Mouse (Mus musculus): Measurements from ENCODE around the gene Ppp2r2c. TPM values are rescaled to one million over a fixed set of nuclear protein-coding genes. Genes with fewer than 3 reads are reported as not detected.
A peak's percentile ranks its signal among the peaks of the same experiment; 100 is the strongest.

The Ppp2r2c gene
- polyA plus RNA-seq, 1 experiment, result not detected

DNA sequence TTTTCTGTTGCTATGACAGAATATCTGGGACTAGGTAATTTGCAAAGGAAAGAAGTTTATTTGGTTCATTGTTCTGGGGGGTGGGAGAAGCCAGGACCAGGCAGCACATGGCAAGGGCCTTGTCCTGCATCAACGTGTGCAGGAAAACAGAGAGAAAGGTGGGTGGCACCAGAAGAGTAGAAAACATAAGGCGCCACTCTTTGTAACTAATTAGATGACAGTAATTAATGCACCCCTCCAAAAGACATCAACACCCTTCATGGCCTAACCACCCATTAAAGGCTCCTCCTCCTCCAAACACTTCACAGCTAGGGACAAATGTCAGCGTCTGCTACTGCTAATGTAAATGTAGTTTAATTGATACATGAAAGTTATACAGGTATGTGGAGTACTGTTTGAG lies 121.9 kb downstream of the Ppp2r2c start:
- Histone ChIP-seq H3K4me1 (ENCODE audit: control insufficient read depth, insufficient read depth, insufficient read length, low read length) (peaks cover 3% of the 10 kb centered on the region), H3K4me3 (ENCODE audit: insufficient read depth, low read depth, low read length) (no peak overlapping the region), H3K27ac (replicated peaks; ENCODE audit: low read depth, low read length) (no peak overlapping the region)

DNA sequence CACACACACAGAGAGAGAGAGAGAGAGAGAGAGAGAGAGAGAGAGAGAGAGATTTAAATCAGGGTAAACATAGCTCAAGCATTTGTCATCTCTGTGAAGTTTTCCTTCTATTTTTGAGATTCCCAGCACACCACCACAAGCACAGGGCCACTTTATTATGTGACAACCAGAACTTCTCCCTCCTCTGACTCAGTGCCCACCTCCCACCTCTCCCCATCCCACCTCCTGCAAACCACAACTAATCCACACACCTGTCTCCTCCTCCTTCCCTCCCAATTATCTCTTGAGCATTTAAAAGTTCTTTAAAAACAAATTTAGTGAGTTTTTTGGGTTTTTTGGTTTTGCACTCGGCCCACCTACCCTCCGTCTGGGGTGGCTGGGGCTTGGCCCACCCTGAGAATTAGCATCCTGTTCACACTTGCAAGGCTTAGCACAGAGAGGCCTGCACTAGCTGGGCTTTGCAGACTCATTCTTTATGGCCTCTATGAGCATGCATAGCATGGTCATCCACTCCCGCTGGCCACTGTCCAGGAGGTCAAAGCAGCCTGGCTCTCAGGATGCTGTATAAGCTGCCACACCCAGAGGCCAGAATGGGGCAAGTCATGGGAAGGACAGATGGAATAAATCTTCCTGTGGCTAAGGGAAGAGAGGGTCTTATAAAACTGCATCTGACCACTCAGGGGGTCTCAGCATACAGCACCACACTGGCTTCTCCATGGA lies 122.5 kb downstream of the Ppp2r2c start:
- Histone ChIP-seq H3K4me3 (ENCODE audit: insufficient read depth, low read depth, low read length) (no peak overlapping the region), H3K27ac (replicated peaks; ENCODE audit: low read depth, low read length) (no peak overlapping the region), H3K4me1 (ENCODE audit: control insufficient read depth, insufficient read depth, insufficient read length, low read length) (peaks cover 3% of the 10 kb centered on the region)

DNA sequence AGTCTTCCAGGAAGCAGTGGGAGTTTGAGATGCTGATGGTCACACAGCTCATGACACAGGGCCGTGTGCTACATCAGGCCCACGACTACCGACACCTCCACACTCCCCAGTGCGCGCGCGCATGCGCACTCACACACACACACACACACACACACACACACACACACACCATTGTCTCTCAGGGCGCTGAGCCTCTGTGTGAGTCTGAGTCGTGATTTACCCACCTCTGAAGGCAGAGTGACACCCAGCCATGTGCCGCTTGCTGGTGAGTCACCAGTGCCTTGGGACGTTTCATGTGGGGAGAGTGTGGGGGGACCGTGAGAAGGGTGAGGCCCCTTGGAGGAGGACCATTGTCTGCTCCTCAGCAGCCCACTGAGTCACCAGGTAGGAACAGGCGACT lies 128.1 kb downstream of the Ppp2r2c start:
- H3K4me3 ChIP-seq (ENCODE audit: insufficient read depth, low read depth, low read length), result no peak overlapping the region
- H3K27ac ChIP-seq (replicated peaks; ENCODE audit: low read depth, low read length), result 0 out of 2 replicates have a peak overlapping the region, but pooled peaks have one; percentile 11
- H3K4me1 ChIP-seq (ENCODE audit: control insufficient read depth, insufficient read depth, insufficient read length, low read length), result no peaks in the 10 kb centered on the region

DNA sequence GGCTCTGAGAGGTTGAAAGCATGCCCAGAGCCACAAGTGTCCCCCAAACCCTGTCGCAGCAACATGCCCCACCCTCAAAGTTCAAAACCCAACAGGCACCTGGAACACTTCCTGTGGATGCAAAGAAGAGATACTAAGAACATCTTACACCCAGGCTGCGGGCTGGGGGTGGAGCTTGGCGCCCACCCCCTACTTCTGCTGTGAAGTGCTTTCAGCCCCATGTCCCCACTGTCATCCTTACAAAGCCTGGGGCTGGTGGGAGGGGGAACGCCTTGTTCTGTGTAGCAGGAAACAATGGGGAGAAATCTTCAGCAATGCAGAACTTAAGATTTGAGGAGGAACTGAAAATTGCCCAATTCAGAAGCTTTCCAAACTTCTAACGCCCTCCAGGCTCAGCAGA lies 129.7 kb downstream of the Ppp2r2c start:
- peak overlapping the region; percentile 11; the same call in 1 of the 2 replicates for H3K27ac ChIP-seq (replicated peaks; ENCODE audit: low read depth, low read length)
- no peaks in the 10 kb centered on the region for H3K4me1 ChIP-seq (ENCODE audit: control insufficient read depth, insufficient read depth, insufficient read length, low read length)
- no peak overlapping the region for H3K4me3 ChIP-seq (ENCODE audit: insufficient read depth, low read depth, low read length)

DNA sequence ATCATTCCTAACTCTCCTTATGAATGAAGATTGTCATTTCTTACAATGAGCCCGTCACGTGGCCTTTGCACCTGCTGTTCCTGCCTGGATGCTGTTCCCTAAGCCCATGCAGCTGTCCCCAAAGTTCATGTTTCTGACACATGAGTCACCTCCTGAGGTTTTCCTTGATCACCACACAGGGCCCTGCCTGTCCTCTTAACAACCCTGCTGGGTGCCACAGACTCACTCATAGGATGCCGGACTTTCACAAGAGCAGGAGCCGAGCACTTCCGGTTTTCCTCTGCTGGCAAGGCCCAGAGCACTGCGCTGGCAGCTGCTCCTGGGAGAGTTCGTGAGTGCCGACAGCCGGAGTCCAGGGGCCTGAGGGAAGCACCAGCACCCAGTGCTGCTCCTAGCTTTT lies 132.7 kb downstream of the Ppp2r2c start:
- Histone ChIP-seq H3K4me1 (ENCODE audit: control insufficient read depth, insufficient read depth, insufficient read length, low read length) (no peaks in the 10 kb centered on the region), H3K27ac (replicated peaks; ENCODE audit: low read depth, low read length) (no peak overlapping the region), H3K4me3 (ENCODE audit: insufficient read depth, low read depth, low read length) (no peak overlapping the region)

DNA sequence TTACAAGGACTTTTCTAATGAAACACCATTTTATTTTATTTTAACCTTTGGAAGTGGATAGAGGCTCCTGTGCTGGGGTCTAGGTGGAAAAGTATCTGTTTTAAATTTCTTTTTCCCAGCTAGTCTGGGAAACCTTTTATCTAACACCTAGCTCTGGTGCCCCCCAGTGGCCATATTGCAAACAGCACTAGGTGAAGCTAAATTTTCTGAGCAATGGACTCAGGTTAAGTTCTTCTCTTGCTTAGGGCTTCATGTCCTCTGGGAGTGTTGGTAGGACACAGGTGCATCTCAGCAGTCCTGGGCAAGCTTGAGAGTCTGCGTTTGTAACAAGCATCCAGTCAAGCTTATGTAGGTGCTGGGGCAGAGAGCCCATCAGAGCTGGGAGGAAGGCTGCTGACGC lies 133.7 kb downstream of the Ppp2r2c start:
- Histone ChIP-seq H3K27ac (replicated peaks; ENCODE audit: low read depth, low read length) (no peak overlapping the region), H3K4me3 (ENCODE audit: insufficient read depth, low read depth, low read length) (no peak overlapping the region), H3K4me1 (ENCODE audit: control insufficient read depth, insufficient read depth, insufficient read length, low read length) (no peaks in the 10 kb centered on the region)

Other genes starting within 250 kb of the Ppp2r2c start
- gene D5Ertd579e, start 172.5 kb upstream of the Ppp2r2c start, polyA plus RNA-seq (2012; ENCODE audit: insufficient read depth, insufficient read length, missing spikeins), result 62.7 and 65.5 TPM in 2 replicates
- 12.0 and 17.0 TPM in 2 replicates for gene Bloc1s4, start 119.9 kb upstream of the Ppp2r2c start, polyA plus RNA-seq (2012; ENCODE audit: insufficient read depth, insufficient read length, missing spikeins)
- gene Mrfap1, start 71.7 kb upstream of the Ppp2r2c start, polyA plus RNA-seq (2012; ENCODE audit: insufficient read depth, insufficient read length, missing spikeins), result 235 and 311 TPM in 2 replicates
- gene Man2b2, start 37.9 kb upstream of the Ppp2r2c start, polyA plus RNA-seq (2012; ENCODE audit: insufficient read depth, insufficient read length, missing spikeins), result 10.3 and 13.1 TPM in 2 replicates
- gene Wfs1, start 120.7 kb downstream of the Ppp2r2c start, polyA plus RNA-seq (2012; ENCODE audit: insufficient read depth, insufficient read length, missing spikeins), result 13.6 and 14.2 TPM in 2 replicates
- gene Gm1043, start 216.9 kb downstream of the Ppp2r2c start, polyA plus RNA-seq (2012; ENCODE audit: insufficient read depth, insufficient read length, missing spikeins), result not detected in 2 replicates